Mouse (Mus musculus) erythroblast, embryonic 14.5 days (primary cell): ENCODE results near the gene Scn5a. TPM values are rescaled to one million over a fixed set of nuclear protein-coding genes. Genes with fewer than 3 reads are reported as not detected.

ENCODE experiments used
- H3K27me3 ChIP-seq: 2 replicates; pipeline ENCODE4 v1.6.1; 2012; ENCODE audit warnings: inconsistent platforms; ENCODE audit not compliant: control insufficient read depth
- H3K36me3 ChIP-seq: 2 replicates; pipeline ENCODE4 v1.6.1; 2012; ENCODE audit warnings: mild to moderate bottlenecking, inconsistent platforms; ENCODE audit not compliant: control insufficient read depth
- H3K4me1 ChIP-seq: 2 replicates; pipeline ENCODE4 v1.6.1; 2012; ENCODE audit warnings: inconsistent platforms; ENCODE audit not compliant: control insufficient read depth
- H3K4me3 ChIP-seq: replicated peaks from 2 replicates; pipeline ENCODE3; 2012; ENCODE audit warnings: moderate library complexity, mild to moderate bottlenecking, inconsistent platforms
- H3K9me3 ChIP-seq: 2 replicates; pipeline ENCODE4 v1.6.1; 2012; ENCODE audit warnings: low read length, inconsistent platforms, mixed read lengths; ENCODE audit not compliant: control insufficient read depth
- GATA1 ChIP-seq: IDR thresholded peaks from 2 replicates; pipeline ENCODE4 v1.6.1; 2012; ENCODE audit warnings: low read length, inconsistent platforms, mixed read lengths
- TAL1 ChIP-seq: IDR thresholded peaks from 3 replicates; pipeline ENCODE4 v1.6.1; 2012; ENCODE audit warnings: low read length, inconsistent platforms, mixed read lengths
- polyA plus RNA-seq: library from polyadenylated mRNA; stranded (reverse); fragments of >175 nt; gene quantifications from 2 replicates; pipeline ENCODE4 v1.2.3, GENCODE M21; 2012

Gene Scn5a
- polyA plus RNA-seq, 1 experiment: not detected

DNA sequence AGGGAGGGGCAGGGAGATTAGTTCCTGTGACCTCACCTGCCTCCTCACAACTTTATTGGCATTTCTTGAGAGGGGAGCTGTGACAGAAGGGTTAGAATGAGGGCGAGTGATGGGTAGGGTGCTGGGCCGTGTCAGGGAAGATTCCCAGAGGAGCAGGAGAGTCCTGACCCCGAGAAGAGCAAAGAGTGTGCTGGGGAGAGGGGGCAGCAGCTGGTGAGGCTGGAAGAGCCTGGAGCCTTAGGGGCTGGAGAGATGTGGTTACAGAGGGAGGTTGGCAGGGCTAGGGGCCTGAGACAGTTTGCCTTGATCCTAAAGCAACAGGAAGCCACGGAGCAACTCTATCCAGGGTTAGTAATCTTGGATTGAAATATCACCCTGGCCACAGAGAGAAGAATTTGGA is 97.2 kb downstream of the Scn5a start:
- 0 out of 2 replicates have a peak, but pooled peaks cover 3% of the 10 kb centered on the region for H3K9me3 ChIP-seq
- H3K36me3 ChIP-seq: no peaks in the 10 kb centered on the region
- TF ChIP-seq TAL1: no peak
- no peak for TF ChIP-seq GATA1
- peaks cover 8% of the 10 kb centered on the region for H3K27me3 ChIP-seq
- H3K4me1 ChIP-seq: no peaks in the 10 kb centered on the region
- no peak overlapping the region for H3K4me3 ChIP-seq

DNA sequence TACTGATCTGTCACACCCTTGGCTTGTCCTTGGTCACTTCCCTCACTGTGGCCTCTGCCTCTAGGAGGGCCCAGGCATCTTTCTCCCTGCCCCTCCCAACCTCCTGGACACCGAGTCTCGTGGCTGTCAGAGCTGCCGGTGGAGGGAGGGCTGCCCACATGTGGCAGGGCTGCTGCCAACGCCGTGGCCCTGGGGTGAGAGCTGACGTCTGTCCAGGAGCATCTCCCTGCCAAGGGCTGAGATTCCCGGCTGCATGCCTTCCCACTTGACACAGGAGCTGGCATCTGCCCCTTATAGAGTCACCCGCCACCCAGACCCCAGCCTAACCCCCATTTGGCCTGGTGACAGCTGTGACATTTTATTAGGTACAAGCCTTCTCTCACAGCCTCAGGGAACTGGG is 99.5 kb downstream of the Scn5a start:
- Histone ChIP-seq H3K4me1 (no peaks in the 10 kb centered on the region), H3K9me3 (no peaks in the 10 kb centered on the region), H3K4me3 (no peak overlapping the region), H3K27me3 (peaks cover 12% of the 10 kb centered on the region), H3K36me3 (no peaks in the 10 kb centered on the region)
- TF ChIP-seq TAL1 (no peak), GATA1 (no peak)

DNA sequence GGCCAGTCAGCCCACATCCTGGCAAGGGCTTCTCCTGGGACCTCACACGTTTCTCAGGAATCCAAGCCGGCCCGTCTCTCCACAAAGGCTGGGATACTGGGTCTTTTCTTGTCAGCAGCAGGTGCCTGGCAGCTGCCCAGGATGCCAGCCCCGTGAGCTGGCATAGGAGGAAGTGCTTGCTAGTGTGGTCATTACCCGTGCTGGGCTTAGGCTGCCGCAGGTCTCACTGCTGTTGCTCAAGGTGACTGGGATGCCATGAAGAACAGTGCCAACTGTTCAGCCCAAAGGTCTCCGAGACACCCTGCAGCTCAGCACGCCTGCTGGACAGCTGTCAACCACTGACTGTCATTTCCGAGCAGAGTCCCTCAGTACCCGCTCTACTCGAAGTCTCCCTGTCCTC is 100.5 kb downstream of the Scn5a start:
- Histone ChIP-seq H3K27me3 (peaks cover 12% of the 10 kb centered on the region), H3K4me3 (no peak overlapping the region), H3K4me1 (no peaks in the 10 kb centered on the region), H3K9me3 (no peaks in the 10 kb centered on the region), H3K36me3 (no peaks in the 10 kb centered on the region)
- no peak for TF ChIP-seq GATA1
- TF ChIP-seq TAL1: no peak

DNA sequence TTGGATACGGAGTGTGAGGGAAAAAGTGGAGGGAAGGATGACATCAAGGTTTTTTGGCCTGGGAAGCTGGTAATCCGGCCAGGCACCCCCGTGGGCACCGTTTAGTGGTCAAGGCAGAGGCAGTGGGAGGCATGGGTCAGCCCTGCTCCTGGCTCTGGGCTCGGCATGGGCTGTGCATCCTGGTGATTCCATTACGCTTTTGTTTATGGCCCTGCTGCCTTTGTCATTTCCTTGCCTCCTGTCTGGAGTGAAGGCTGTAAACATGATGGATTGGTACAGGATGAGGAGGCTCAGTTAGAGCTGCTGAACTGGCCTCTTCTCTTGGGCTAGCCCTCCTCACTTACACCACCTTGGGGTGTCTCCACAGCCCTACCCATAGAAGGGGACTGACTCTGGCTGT is 101.1 kb downstream of the Scn5a start:
- Histone ChIP-seq H3K4me1 (no peaks in the 10 kb centered on the region), H3K27me3 (peaks cover 12% of the 10 kb centered on the region)
- TF ChIP-seq GATA1 (no peak), TAL1 (no peak)

GRCm38 (mm10) chr9:119474717-119475611 is 103.9 kb downstream of the Scn5a start:
- Histone ChIP-seq H3K4me1 (peaks cover 10% of the 10 kb centered on the region), H3K4me3 (no peak overlapping the region), H3K9me3 (no peaks in the 10 kb centered on the region), H3K27me3 (peaks cover 12% of the 10 kb centered on the region), H3K36me3 (no peaks in the 10 kb centered on the region)
- no peak for TF ChIP-seq TAL1

More for the DNA sequence above, 101.1 kb downstream of the Scn5a start:
- Histone ChIP-seq H3K4me3 (no peak overlapping the region), H3K9me3 (no peaks in the 10 kb centered on the region), H3K36me3 (no peaks in the 10 kb centered on the region)

- Histone ChIP-seq H3K4me1 (peaks cover 23% of the 10 kb centered on the region), H3K9me3 (no peaks in the 10 kb centered on the region)
- TF ChIP-seq TAL1 (no peak), GATA1 (no peak)
Measured at GRCm38 (mm10) chr9:119473608-119474164, 105.1 kb downstream of the Scn5a start.

DNA sequence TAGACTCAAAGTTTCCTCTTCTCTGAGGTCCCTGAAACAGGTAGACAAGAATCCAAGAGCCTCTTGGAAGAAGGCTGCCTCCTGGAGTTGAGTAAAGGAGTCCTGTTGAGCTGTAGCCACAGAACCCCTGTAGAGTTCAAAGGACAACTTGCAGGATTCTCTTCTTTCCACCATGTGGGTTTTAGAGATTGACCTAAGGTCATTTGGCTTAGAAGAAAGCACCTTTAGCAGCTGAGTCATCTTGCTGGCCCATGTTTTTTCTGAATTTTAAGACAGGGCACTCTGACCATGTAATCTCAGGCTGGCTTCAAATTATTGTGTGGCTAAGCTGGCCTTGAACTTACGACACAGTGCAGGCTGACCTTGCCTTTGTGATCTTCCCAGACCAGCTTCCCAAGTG is 105.8 kb downstream of the Scn5a start:
- no peak for TF ChIP-seq TAL1

More at GRCm38 (mm10) chr9:119473608-119474164, 105.1 kb downstream of the Scn5a start:
- Histone ChIP-seq H3K36me3 (peaks cover 5% of the 10 kb centered on the region), H3K27me3 (peaks cover 12% of the 10 kb centered on the region), H3K4me3 (no peak overlapping the region)

GRCm38 (mm10) chr9:119472412-119472918 is 106.4 kb downstream of the Scn5a start:
- H3K9me3 ChIP-seq: no peaks in the 10 kb centered on the region
- no peak overlapping the region for H3K4me3 ChIP-seq
- H3K27me3 ChIP-seq: peaks cover 5% of the 10 kb centered on the region; the same call in 1 of the 2 replicates
- peaks cover 14% of the 10 kb centered on the region for H3K36me3 ChIP-seq
- peaks cover 28% of the 10 kb centered on the region for H3K4me1 ChIP-seq
- no peak for TF ChIP-seq TAL1
- TF ChIP-seq GATA1: no peak

More for the DNA sequence above, 105.8 kb downstream of the Scn5a start:
- Histone ChIP-seq H3K4me3 (no peak overlapping the region), H3K27me3 (peaks cover 11% of the 10 kb centered on the region), H3K4me1 (peaks cover 28% of the 10 kb centered on the region), H3K36me3 (peaks cover 9% of the 10 kb centered on the region), H3K9me3 (no peaks in the 10 kb centered on the region)

DNA sequence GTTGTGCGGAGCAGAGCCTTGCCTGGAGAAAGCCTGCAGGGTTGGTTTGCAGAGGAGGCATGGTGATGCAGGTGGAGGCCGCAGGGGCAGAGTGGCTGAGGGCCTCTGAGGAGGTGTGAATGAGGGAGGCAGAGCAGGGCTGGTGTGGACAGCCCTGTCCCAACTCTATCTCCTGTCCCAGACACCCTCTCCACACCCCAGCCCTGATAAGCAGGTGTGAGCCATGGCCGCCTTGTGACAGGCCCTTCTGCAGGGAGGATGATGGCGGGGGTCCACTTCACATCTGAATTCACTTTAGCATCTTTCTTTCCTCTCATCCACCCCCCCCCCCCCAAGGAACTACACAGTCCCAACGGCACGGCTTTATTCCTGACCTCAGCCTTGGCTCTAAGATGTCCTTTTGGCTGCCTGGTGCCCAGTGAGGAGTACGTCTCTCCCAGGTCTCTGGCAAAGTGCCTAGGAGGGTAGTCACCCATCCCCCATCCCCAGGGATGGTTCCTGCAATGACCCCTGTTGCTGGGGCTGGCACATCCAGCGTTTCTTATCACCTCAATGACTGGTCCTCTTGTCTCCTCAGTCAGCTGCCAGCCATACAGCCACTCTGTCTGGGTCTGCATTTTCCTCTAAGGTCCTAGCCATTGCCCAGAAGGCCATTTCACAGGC is 109.0 kb downstream of the Scn5a start:
- Histone ChIP-seq H3K9me3 (no peaks in the 10 kb centered on the region), H3K4me3 (no peak overlapping the region), H3K4me1 (peaks cover 28% of the 10 kb centered on the region), H3K36me3 (peaks cover 36% of the 10 kb centered on the region), H3K27me3 (no peaks in the 10 kb centered on the region)
- TF ChIP-seq TAL1 (peak; percentile 41; the same call in 2 of the 3 replicates), GATA1 (no peak)
